Mouse (Mus musculus) Patski (cell line): ENCODE measurements at regions not wholly inside any gene's neighbourhood (a gene's known extent, or its start where the extent isn't known, plus 50 kb on each side); places are given as distances from the start of the nearest gene placed in this dataset.
A peak's percentile ranks its signal among the peaks of the same experiment; 100 is the strongest.

Experiments used
- ATAC-seq: fragments of 100-300 bp; one replicate; pipeline ENCODE4 v1.8.0; 2021
- CTCF ChIA-PET: fragments of 350-600 bp; sonication (Branson Sonifier 250); formaldehyde crosslinking; loops from one replicate; lab custom pipeline; 2022; ENCODE audit warnings: inconsistent platforms; lab: Charles Lee
- POLR2A ChIA-PET: fragments of 350-600 bp; sonication (Branson Sonifier 250); formaldehyde crosslinking; loops from one replicate; lab custom pipeline; 2022; ENCODE audit warnings: antibody characterized with exemption, inconsistent platforms; lab: Charles Lee
- DNase-seq: peaks from one replicate; pipeline ENCODE4 v3.0.0-alpha.2; 2011; ENCODE audit warnings: low read depth, low spot score
- H3K27me3 ChIP-seq: fragments of 371-371 bp; one replicate; pipeline ENCODE4 v1.5.1; 2021
- CTCF ChIP-seq: fragments of 100-300 bp; IDR thresholded peaks from one replicate; pipeline ENCODE4 v1.5.1; 2021
- in situ Hi-C: fragments of 300-500 bp; cut with MboI; formaldehyde crosslinking; loops from 3 replicates; pipeline ENCODE4 v1.11.1; 2018; ENCODE audit warnings: low pct_unique_long_range_greater_than_20kb, mixed read lengths

DNA sequence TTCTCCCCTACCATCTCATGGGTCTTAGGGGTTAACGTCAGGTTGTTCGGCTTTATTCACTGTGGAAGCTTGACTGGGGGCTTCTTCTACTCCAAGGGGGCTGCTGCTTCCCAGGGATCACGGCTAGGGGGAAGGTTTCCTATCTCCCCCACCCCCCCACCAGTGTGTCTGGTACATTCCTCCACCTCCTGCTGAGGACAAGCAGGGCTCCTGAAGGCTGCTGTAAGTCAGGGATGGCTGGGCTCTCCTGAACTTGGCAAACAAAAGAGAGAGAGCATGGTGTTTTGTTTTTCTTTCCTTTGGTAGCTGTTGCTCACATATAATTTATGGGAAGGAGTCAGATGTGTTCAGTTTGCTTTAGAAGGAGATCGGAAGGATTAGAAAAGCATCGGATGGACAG, 54.7 kb upstream of the Commd3 start:
- DNase-seq (no peak), ATAC-seq (no peak)
- CTCF ChIA-PET: no interaction called here
- POLR2A ChIA-PET: no interaction called here
- in situ Hi-C loops: no loop called here
- TF ChIP-seq CTCF: no peak
- peaks cover 40% of the 10 kb centered on the region for H3K27me3 ChIP-seq

- no peak for TF ChIP-seq CTCF
- in situ Hi-C loops: no loop called here
- ATAC-seq (no peak), DNase-seq (no peak)
- ChIA-PET POLR2A (no interaction called here), CTCF (no interaction called here)
- H3K27me3 ChIP-seq: peaks cover 76% of the 10 kb centered on the region
Observed at GRCm38 (mm10) chr2:18609868-18610185, 62.4 kb upstream of the Commd3 start.

DNA sequence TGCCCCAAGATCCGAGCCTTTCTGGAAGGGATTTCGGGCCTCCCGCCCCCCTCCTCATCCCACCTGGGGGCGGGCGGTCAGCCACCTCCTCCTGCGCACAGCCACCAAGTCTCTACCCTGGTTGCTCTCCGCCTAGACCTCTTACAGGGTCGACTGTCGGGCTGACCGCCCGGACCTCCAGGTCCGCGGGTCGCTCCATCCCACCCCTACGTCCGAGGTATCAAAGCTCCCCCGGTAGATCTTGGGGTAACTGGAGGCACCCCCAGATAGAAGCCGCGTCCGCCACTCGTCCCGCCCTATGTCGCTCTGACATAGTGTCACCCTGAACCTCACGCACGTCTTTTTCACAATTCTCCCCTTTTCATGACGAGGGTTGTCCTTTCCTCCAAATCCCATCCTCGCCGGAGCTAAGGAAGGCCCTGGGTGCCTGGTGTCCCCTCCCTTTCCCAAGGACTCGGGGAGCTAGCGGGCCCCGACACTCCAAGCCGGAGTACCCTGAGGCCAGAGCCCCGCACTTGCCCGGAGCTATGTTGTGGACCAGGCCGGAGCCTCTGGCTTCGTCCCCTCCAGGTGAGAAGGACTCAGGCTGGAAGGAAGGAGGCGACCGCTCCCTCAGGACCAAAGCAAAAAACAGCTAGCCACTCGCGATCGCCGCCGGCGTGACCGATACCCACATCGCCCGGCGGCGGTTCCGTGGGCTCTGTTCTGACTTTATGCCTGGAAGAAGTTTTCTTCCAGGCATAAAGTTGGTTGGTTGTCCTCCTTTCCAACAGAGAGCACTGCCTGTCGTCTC, 62.9 kb upstream of the Commd3 start:
- TF ChIP-seq CTCF: no peak
- CTCF ChIA-PET: interaction anchor here (0.9 kb wide), 1 partner anchor 22 kb away, joined by 3 read pairs; no protein-coding TSS in a partner anchor
- no peak for ATAC-seq
- POLR2A ChIA-PET: no interaction called here
- DNase-seq: no peak
- H3K27me3 ChIP-seq: peaks cover 80% of the 10 kb centered on the region
- in situ Hi-C loops: no loop called here

- ATAC-seq (no peak), DNase-seq (no peak)
- in situ Hi-C loops: no loop called here
- ChIA-PET CTCF (interaction anchor here (0.9 kb wide), 1 partner anchor 21 kb away, joined by 3 read pairs; no protein-coding TSS in a partner anchor), POLR2A (no interaction called here)
- TF ChIP-seq CTCF: no peak
- peaks cover 79% of the 10 kb centered on the region for H3K27me3 ChIP-seq
Observed at GRCm38 (mm10) chr2:18608260-18609074, 63.7 kb upstream of the Commd3 start.

GRCm38 (mm10) chr2:18607586-18608259, 64.5 kb upstream of the Commd3 start:
- DNase-seq: no peak
- in situ Hi-C loops: no loop called here
- CTCF ChIA-PET: no interaction called here
- POLR2A ChIA-PET: no interaction called here
- H3K27me3 ChIP-seq: peaks cover 77% of the 10 kb centered on the region
- no peak for ATAC-seq
- no peak for TF ChIP-seq CTCF

- H3K27me3 ChIP-seq: peaks cover 70% of the 10 kb centered on the region
- POLR2A ChIA-PET: no interaction called here
- no peak for TF ChIP-seq CTCF
- DNase-seq (no peak), ATAC-seq (no peak)
- CTCF ChIA-PET: no interaction called here
- in situ Hi-C loops: no loop called here
Observed at GRCm38 (mm10) chr2:18607088-18607487, 65.1 kb upstream of the Commd3 start.

- CTCF ChIA-PET: no interaction called here
- no peak for DNase-seq
- peaks cover 15% of the 10 kb centered on the region for H3K27me3 ChIP-seq
- POLR2A ChIA-PET: no interaction called here
- no peak for TF ChIP-seq CTCF
- no peak for ATAC-seq
- in situ Hi-C loops: no loop called here
Observed at GRCm38 (mm10) chr2:18592221-18592620, 80.0 kb upstream of the Commd3 start.

- in situ Hi-C loops: no loop called here
- no peak for ATAC-seq
Observed at GRCm38 (mm10) chr2:18588232-18588631, 84.0 kb upstream of the Commd3 start.

DNA sequence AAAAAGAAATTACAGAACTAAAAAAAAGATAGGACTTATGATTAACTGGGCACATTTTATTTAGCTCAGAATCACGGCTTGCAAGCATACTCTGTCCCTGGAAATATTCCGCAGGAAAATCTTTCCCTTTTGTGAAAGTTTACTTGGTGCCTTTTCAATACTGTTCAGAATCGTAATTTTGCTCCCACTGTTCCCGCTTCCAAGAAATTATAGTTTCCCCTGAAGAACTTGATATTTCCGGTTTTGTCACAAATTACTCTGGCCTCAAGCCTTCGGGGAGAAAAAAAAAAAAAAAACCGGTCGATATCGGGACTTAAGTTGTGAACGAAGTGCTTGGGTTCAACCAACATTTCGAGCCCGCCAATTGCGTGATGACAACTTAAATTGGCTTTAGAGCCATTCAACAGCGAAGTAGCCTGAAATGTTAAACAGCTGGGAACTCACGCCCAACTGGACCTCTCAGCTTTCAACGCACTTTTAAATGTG, 84.4 kb upstream of the Commd3 start:
- in situ Hi-C loops: no loop called here
- TF ChIP-seq CTCF: no peak
- CTCF ChIA-PET: interaction anchor here (1.2 kb wide), 1 partner anchor 21 kb away, joined by 3 read pairs; no protein-coding TSS in a partner anchor
- POLR2A ChIA-PET: no interaction called here
- DNase-seq (no peak), ATAC-seq (no peak)
- H3K27me3 ChIP-seq: peaks cover 15% of the 10 kb centered on the region

More at GRCm38 (mm10) chr2:18588232-18588631, 84.0 kb upstream of the Commd3 start:
- DNase-seq: no peak
- peaks cover 15% of the 10 kb centered on the region for H3K27me3 ChIP-seq
- CTCF ChIA-PET: interaction anchor here (1.2 kb wide), 1 partner anchor 21 kb away, joined by 3 read pairs; no protein-coding TSS in a partner anchor
- POLR2A ChIA-PET: no interaction called here
- TF ChIP-seq CTCF: no peak

- peaks cover 18% of the 10 kb centered on the region for H3K27me3 ChIP-seq
- in situ Hi-C loops: no loop called here
- no peak for TF ChIP-seq CTCF
- DNase-seq: no peak
- peak; percentile 23 for ATAC-seq
- POLR2A ChIA-PET: no interaction called here
- CTCF ChIA-PET: interaction anchor here (0.6 to 1.2 kb wide), 2 partner anchors 22 to 61 kb away, joined by 3 read pairs; no protein-coding TSS in a partner anchor
Observed at GRCm38 (mm10) chr2:18586925-18587724, 85.1 kb upstream of the Commd3 start.
